In genomic region chr4:145221379-145221778, GRCm38 (mm10) we compare ENCODE assay signal across 15 mouse cellular contexts. TPM values are rescaled to one million over a fixed set of nuclear protein-coding genes. Genes with fewer than 3 reads are reported as not detected.
DNase-seq lines count a peak whose midpoint lies in the region; ATAC-seq and TF ChIP-seq lines count a peak whose summit lies in the region.
"Had no signal": no experiment of that assay in that cellular context is flagged by ENCODE, and none has a peak within 500 bp of the region (broad histone marks: within the 10 kb centered on the region; RNA-seq: fewer than 3 reads in every experiment).

No protein-coding gene starts in this region.

- no peak for TF ChIP-seq CTCF in MEL (IDR thresholded peaks at IDR 0.05 in 2 of 3, conservative IDR thresholded peaks at IDR 0.05 in 1 of 3; ENCODE audit: control insufficient read depth in 1 of 3, insufficient read depth in 1 of 3, low read depth in 2 of 3, low read length in 3 of 3, poor library complexity in 1 of 3, severe bottlenecking in 1 of 3)

- TF ChIP-seq POLR2A in MEL (IDR thresholded peaks at IDR 0.05; ENCODE audit: control insufficient read depth in 1 of 2, insufficient read depth in 1 of 2, low read depth in 1 of 2, low read length in 2 of 2, poor library complexity in 1 of 2): no peak

- H3K9me3 ChIP-seq in midbrain, embryonic 11.5 days (ENCODE audit: control insufficient read depth, low read length): no peaks in the 10 kb centered on the region
- H3K9me3 ChIP-seq in midbrain, embryonic 16.5 days (replicated peaks; ENCODE audit: control insufficient read depth, low read length, poor library complexity, severe bottlenecking): no peaks in the 10 kb centered on the region
- no peaks in the 10 kb centered on the region for H3K9me3 ChIP-seq in MEL (replicated peaks; ENCODE audit: insufficient read depth, low read length)
- H3K9me3 ChIP-seq in liver, embryonic 11.5 days (ENCODE audit: control insufficient read depth, low read length): no peaks in the 10 kb centered on the region
- H3K9me3 ChIP-seq: embryonic facial prominence, embryonic 10.5 days; heart, embryonic 15.5 days; hindbrain, embryonic 13.5 days had no signal

- no peaks in the 10 kb centered on the region for H3K4me1 ChIP-seq in midbrain, embryonic 11.5 days (ENCODE audit: control insufficient read depth, insufficient read depth, low read length)
- no peaks in the 10 kb centered on the region for H3K4me1 ChIP-seq in midbrain, embryonic 16.5 days (ENCODE audit: control insufficient read depth, insufficient read depth, low read length)
- H3K4me1 ChIP-seq in MEL (ENCODE audit: control insufficient read depth in 1 of 2, insufficient read depth in 2 of 2, low read length in 2 of 2): peaks cover 7 to 15% of the 10 kb centered on the region in 2 experiments
- peaks cover 9% of the 10 kb centered on the region for H3K4me1 ChIP-seq in liver, embryonic 11.5 days (replicated peaks; ENCODE audit: control insufficient read depth, insufficient read depth, low read length)
- H3K4me1 ChIP-seq: embryonic facial prominence, embryonic 10.5 days; hindbrain, embryonic 13.5 days had no signal

- H3K4me2 ChIP-seq in midbrain, embryonic 11.5 days: no peak overlapping the region
- no peak overlapping the region for H3K4me2 ChIP-seq in midbrain, embryonic 16.5 days (ENCODE audit: low read length)
- H3K4me2 ChIP-seq in liver, embryonic 11.5 days: no peak overlapping the region
- H3K4me2 ChIP-seq: heart, embryonic 15.5 days; hindbrain, embryonic 13.5 days had no signal

- H3K9ac ChIP-seq in midbrain, embryonic 11.5 days (ENCODE audit: low read length): no peak overlapping the region
- no peak overlapping the region for H3K9ac ChIP-seq in midbrain, embryonic 16.5 days (ENCODE audit: low read depth, low read length)
- no peak overlapping the region for H3K9ac ChIP-seq in MEL (ENCODE audit: control insufficient read depth, low read depth, low read length, poor library complexity, severe bottlenecking)
- no peak overlapping the region for H3K9ac ChIP-seq in liver, embryonic 11.5 days (ENCODE audit: low read depth, low read length)
- H3K9ac ChIP-seq: heart, embryonic 15.5 days; hindbrain, embryonic 13.5 days had no signal

- no peak for TF ChIP-seq EP300 in MEL (IDR thresholded peaks at IDR 0.05; ENCODE audit: low read depth in 1 of 2, low read length in 2 of 2)

- H3K79me2 ChIP-seq in MEL (ENCODE audit: control insufficient read depth, insufficient read depth, low read length, poor library complexity): no peaks in the 10 kb centered on the region

- no peak overlapping the region for H3K4me3 ChIP-seq in midbrain, embryonic 11.5 days (ENCODE audit: low read depth, low read length)
- H3K4me3 ChIP-seq in midbrain, embryonic 16.5 days (ENCODE audit: low read depth, low read length): no peak overlapping the region
- H3K4me3 ChIP-seq in MEL (ENCODE audit: control insufficient read depth in 1 of 2, insufficient read depth in 1 of 2, low read depth in 2 of 2, low read length in 2 of 2): no peak overlapping the region
- H3K4me3 ChIP-seq in liver, embryonic 11.5 days (ENCODE audit: low read depth, low read length): no peak overlapping the region
- H3K4me3 ChIP-seq: embryonic facial prominence, embryonic 10.5 days; heart, embryonic 15.5 days; hindbrain, embryonic 13.5 days had no signal

- H3K36me3 ChIP-seq in midbrain, embryonic 11.5 days (ENCODE audit: control insufficient read depth, insufficient read depth, low read length): no peaks in the 10 kb centered on the region
- no peaks in the 10 kb centered on the region for H3K36me3 ChIP-seq in midbrain, embryonic 16.5 days (ENCODE audit: control insufficient read depth, insufficient read depth, low read length)
- H3K36me3 ChIP-seq in MEL (ENCODE audit: control insufficient read depth in 1 of 2, insufficient read depth in 2 of 2, low read length in 2 of 2): peaks cover 0 to 10% of the 10 kb centered on the region in 2 experiments; a peak in 2 of 4 replicates
- H3K36me3 ChIP-seq in liver, embryonic 11.5 days (ENCODE audit: control insufficient read depth, insufficient read depth, low read length): no peaks in the 10 kb centered on the region
- H3K36me3 ChIP-seq: embryonic facial prominence, embryonic 10.5 days; heart, embryonic 15.5 days; hindbrain, embryonic 13.5 days had no signal

- ATAC-seq in midbrain, embryonic 11.5 days (ENCODE audit: low FRiP score): no peak
- no peak for ATAC-seq in midbrain, embryonic 16.5 days
- peak; percentile 0; the same call in 1 of the 2 replicates for ATAC-seq in liver, embryonic 11.5 days (replicated peaks; ENCODE audit: low FRiP score)
- peak; percentile 56 for ATAC-seq in monocyte, adult 5-6 weeks (replicated peaks; ENCODE audit: insufficient number of reproducible peaks, low FRiP score, low TSS enrichment, poor library complexity, severe bottlenecking)

- no peaks in the 10 kb centered on the region for H3K27me3 ChIP-seq in midbrain, embryonic 11.5 days (ENCODE audit: control insufficient read depth, insufficient read depth, low read length)
- no peaks in the 10 kb centered on the region for H3K27me3 ChIP-seq in midbrain, embryonic 16.5 days (ENCODE audit: control insufficient read depth, insufficient read depth, low read depth, low read length)
- H3K27me3 ChIP-seq in MEL (ENCODE audit: control insufficient read depth in 1 of 2, insufficient read depth in 2 of 2, low read length in 2 of 2): no peaks in the 10 kb centered on the region
- no peaks in the 10 kb centered on the region for H3K27me3 ChIP-seq in liver, embryonic 11.5 days (replicated peaks; ENCODE audit: control insufficient read depth, insufficient read depth, low read length)
- H3K27me3 ChIP-seq: heart, embryonic 15.5 days; hindbrain, embryonic 13.5 days had no signal

- WGBS in midbrain, embryonic 11.5 days: 87% methylated on average over 2 of the region's 2 CpGs
- WGBS in midbrain, embryonic 16.5 days: 80% methylated on average over 2 of the region's 2 CpGs
- 58% methylated on average over 2 of the region's 2 CpGs for WGBS in liver, embryonic 11.5 days

- H3K27ac ChIP-seq in midbrain, embryonic 11.5 days (ENCODE audit: low read depth, low read length): no peak overlapping the region
- no peak overlapping the region for H3K27ac ChIP-seq in midbrain, embryonic 16.5 days (ENCODE audit: low read length)
- peak overlapping the region; percentile 65 for H3K27ac ChIP-seq in MEL (ENCODE audit: control insufficient read depth, low read depth, low read length)
- H3K27ac ChIP-seq in liver, embryonic 11.5 days (ENCODE audit: low read depth, low read length): no peak overlapping the region
- H3K27ac ChIP-seq: embryonic facial prominence, embryonic 10.5 days; heart, embryonic 15.5 days; hindbrain, embryonic 13.5 days had no signal

- peak; percentile 44 for DNase-seq in midbrain, embryonic 11.5 days (ENCODE audit: low spot score, missing footprints)
- DNase-seq in MEL (ENCODE audit: low read depth, low spot score): peak; percentile 27
- DNase-seq in liver, embryonic 11.5 days (ENCODE audit: low spot score): no peak
- DNase-seq in embryo, embryonic 9.5 days (ENCODE audit: extremely low spot score): no peak
- DNase-seq in frontal cortex, postnatal 14 days (ENCODE audit: low spot score in 2 of 2): no peak
- DNase-seq: cerebellum, adult 9-11 months; gastrocnemius, postnatal 36 days; kidney, adult 11 months; kidney, postnatal 36 days; lung, postnatal 4 days had no signal

- no peak for TF ChIP-seq RAD21 in MEL (IDR thresholded peaks at IDR 0.05; ENCODE audit: low read depth, low read length)

TF ChIP-seq in MEL, 35 proteins besides CTCF, POLR2A, EP300 and RAD21:
- TF ChIP-seq USF1 (IDR thresholded peaks at IDR 0.05; ENCODE audit: low read depth, low read length) (peak; percentile 69), UBTF (IDR thresholded peaks at IDR 0.05; ENCODE audit: borderline replicate concordance, insufficient read depth, low read depth, low read length) (no peak)

RNA-seq across cellular contexts. Expression of gene Tnfrsf1b, which starts 25.3 kb away (rescaled TPM):
- polyA plus RNA-seq in midbrain, embryonic 11.5 days (2014; fragmentation: Nextera tagmentation; extraction: Ambion mirVana): 1.9 and 2.4 TPM in 2 replicates
- polyA plus RNA-seq in midbrain, embryonic 16.5 days (2015; fragmentation: Nextera tagmentation; extraction: Ambion mirVana): 4.0 and 4.2 TPM in 2 replicates
- total RNA-seq in MEL (2012; rRNA removed): 0.33 and 0.58 TPM in 2 replicates
- 1 to 10 TPM in 1 of 2 experiments, not detected in 1; 1.2 TPM for polyA plus RNA-seq in MEL (2012; ENCODE audit: insufficient read depth in 1 of 2, insufficient read length in 2 of 2, low read depth in 1 of 2, low replicate concordance in 2 of 2, missing spikeins in 1 of 2)
- 5.7 and 6.5 TPM in 2 replicates for polyA plus RNA-seq in liver, embryonic 11.5 days (2014; fragmentation: Nextera tagmentation; extraction: Ambion mirVana)
- 343 to 455 TPM (median 362 TPM) in 3 replicates for total RNA-seq in monocyte, adult 5-6 weeks (2017)

RNA-seq across cellular contexts. Expression of gene Vps13d, which starts 26.6 kb away (rescaled TPM):
- 8.2 and 8.7 TPM in 2 replicates for polyA plus RNA-seq in midbrain, embryonic 11.5 days (2014; fragmentation: Nextera tagmentation; extraction: Ambion mirVana)
- 8.9 and 9.7 TPM in 2 replicates for polyA plus RNA-seq in midbrain, embryonic 16.5 days (2015; fragmentation: Nextera tagmentation; extraction: Ambion mirVana)
- total RNA-seq in MEL (2012; rRNA removed): 8.9 and 10.0 TPM in 2 replicates
- 10 to 100 TPM; 13.2 to 14.5 TPM for polyA plus RNA-seq in MEL (2012; ENCODE audit: insufficient read depth in 1 of 2, insufficient read length in 2 of 2, low read depth in 1 of 2, low replicate concordance in 2 of 2, missing spikeins in 1 of 2)
- 7.4 and 11.7 TPM in 2 replicates for polyA plus RNA-seq in liver, embryonic 11.5 days (2014; fragmentation: Nextera tagmentation; extraction: Ambion mirVana)
- 36.6 to 103 TPM (median 38.8 TPM) in 3 replicates for total RNA-seq in monocyte, adult 5-6 weeks (2017)

Comparison
In these comparisons a context has a peak if more than half of its experiments do, and no peak if none do; other contexts are left out.
1. ATAC-seq: peak in liver, embryonic 11.5 days (single experiment) and monocyte, adult 5-6 weeks (single experiment); none in midbrain, embryonic 11.5 days (single experiment) and midbrain, embryonic 16.5 days (single experiment).
2. DNase-seq: peak in midbrain, embryonic 11.5 days (single experiment) and MEL (single experiment); none in liver, embryonic 11.5 days (single experiment), embryo, embryonic 9.5 days (single experiment) and frontal cortex, postnatal 14 days (0 of 2).